Mouse (Mus musculus): Measurements from ENCODE around the gene Pak7.

Gene Pak7

GRCm38 (mm10) chr2:136231228-136231627, 156.5 kb downstream of the Pak7 start:
- ChIA-PET POLR2A (no interaction called here), CTCF (no interaction called here)

DNA sequence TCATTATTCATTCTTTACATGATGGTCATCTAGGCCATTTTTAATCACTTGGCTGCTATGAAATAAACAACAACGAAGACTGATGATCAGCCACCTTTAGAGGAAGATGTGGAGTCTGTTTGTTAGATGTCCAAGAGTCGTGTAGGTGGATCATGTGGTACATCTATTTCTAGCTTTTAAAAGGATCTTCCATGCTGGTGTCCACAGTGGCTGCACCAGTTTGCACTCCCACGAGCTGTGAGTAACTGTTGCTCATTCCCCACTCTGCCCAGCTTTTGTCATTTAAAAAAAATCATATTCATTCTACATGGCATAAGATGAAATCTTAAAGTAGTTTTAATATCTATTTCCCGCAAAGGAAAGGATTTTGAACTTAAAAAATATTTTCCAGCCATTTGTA, 183.7 kb downstream of the Pak7 start:
- POLR2A ChIA-PET, result no interaction called here

GRCm38 (mm10) chr2:136175030-136175429, 212.7 kb downstream of the Pak7 start:
- CTCF ChIA-PET, result interaction anchor here in 1 of 4 experiments (0.5 kb wide), 1 partner anchor 311 kb away, joined by 6 read pairs; no protein-coding TSS in a partner anchor
- POLR2A ChIA-PET, result no interaction called here

More for the DNA sequence above, 183.7 kb downstream of the Pak7 start:
- CTCF ChIA-PET, result no interaction called here

GRCm38 (mm10) chr2:136150752-136151151, 237.0 kb downstream of the Pak7 start:
- CTCF ChIA-PET, result interaction anchor here in 3 of 4 experiments (0.7 to 3.5 kb wide), 4 partner anchors 295 to 446 kb away, joined by 3 to 25 read pairs (median 4); no protein-coding TSS in a partner anchor
- POLR2A ChIA-PET, result no interaction called here

DNA sequence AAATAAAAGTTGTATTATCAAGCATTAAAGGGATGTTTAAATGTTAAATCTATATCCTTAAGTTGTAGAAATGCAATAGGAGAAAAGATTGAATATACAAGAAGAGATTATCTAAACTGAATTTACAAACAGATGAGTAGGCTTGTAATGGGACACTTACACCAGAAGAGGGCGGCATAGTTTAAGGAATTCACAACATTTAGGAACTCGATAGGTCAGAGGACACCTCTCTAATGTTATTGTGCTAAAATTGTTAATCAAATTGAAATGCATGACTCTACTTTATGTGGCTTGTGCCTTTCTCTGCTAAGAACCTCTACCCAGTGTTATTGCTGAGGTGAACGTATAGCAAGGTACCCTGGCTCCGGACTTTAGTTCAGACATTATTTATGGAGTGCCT, 238.2 kb downstream of the Pak7 start:
- ChIA-PET POLR2A (interaction anchor here in 2 of 4 experiments (0.5 to 1.2 kb wide), 2 partner anchors 120 to 741 kb away, joined by 3 to 5 read pairs; partner anchors contain the start of genes AL731706.1 (in 1 of the 2), Mkks (in 1 of the 2) and Slx4ip (in 1 of the 2)), CTCF (interaction anchor here (0.6 to 3.5 kb wide), 38 partner anchors 10 to 1794 kb away, joined by 3 to 25 read pairs (median 5); partner anchors contain the start of gene Ankef1 (in 1 of the 4))

GRCm38 (mm10) chr2:136148999-136149398, 238.8 kb downstream of the Pak7 start:
- CTCF ChIA-PET, result interaction anchor here (0.5 to 3.5 kb wide), 40 partner anchors 9 to 1794 kb away, joined by 3 to 25 read pairs (median 4); partner anchors contain the start of gene Ankef1 (in 1 of the 4)
- POLR2A ChIA-PET, result interaction anchor here in 3 of 4 experiments (0.5 to 1.2 kb wide), 3 partner anchors 58 to 742 kb away, joined by 3 to 5 read pairs (median 5); partner anchors contain the start of genes AL731706.1 (in 1 of the 3), Mkks (in 1 of the 3) and Slx4ip (in 1 of the 3)

DNA sequence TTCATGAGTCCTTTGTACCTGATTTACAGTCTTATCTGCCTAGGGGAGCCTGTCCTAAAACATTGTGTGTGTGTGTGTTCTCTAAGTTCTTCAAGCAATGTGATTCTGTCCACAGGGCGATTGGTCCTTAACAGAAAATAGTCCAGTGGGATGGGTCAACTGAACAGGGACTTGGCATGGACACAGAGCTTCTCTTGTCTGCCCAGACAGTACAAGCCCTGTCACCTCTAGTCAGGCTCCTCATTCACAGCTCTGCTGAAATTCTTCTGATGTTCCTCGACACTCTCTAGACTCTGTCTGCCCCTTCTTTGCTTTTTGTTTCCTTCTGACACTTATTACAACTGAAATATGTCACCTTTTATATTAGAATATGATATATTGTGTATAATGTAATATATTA, 247.0 kb downstream of the Pak7 start:
- POLR2A ChIA-PET, result no interaction called here
- CTCF ChIA-PET, result interaction anchor here in 3 of 4 experiments (0.7 to 3.8 kb wide), 4 partner anchors 8 to 174 kb away, joined by 3 to 17 read pairs (median 6); no protein-coding TSS in a partner anchor

DNA sequence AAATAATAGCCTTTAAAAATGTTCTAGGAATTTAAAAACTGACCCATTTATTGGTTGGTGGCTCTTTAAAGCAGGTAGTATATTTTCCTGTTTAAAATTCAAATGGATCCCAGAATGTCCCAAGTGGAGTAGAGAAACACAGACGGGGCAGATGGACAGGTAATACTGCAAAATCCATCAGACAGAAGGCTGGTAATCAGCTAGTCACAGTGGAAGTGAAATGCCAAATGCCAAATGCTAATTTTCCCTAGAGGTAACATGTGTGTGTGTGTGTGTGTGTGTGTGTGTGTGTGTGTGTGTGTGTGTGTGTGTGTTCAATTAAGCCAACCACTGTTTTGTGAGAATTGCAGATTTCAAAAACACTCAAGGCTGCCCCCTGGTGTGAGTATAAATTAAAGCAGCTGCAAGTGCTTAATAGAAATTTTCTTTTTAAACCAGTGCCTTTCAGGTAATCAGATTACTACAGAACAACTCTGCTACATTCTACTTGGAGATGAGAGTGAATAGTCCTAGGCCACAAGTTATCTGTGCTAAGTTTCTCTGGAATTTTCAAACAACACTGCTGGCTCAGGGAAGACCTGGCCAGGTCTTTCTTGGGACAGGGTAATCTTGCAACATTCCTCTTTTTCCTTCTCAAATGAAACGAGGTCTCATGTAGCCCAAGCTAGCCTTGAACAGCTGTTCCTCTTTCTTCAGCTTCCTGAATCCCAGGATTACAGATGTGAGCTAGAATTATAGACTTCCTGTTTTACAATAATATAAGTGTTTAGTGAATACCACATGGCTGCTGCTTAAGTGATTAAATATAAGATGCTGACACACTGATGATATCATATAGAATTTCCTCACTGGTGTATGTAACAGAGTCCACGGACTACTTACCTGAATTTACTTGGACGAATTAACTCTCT, 248.4 kb downstream of the Pak7 start:
- POLR2A ChIA-PET, result interaction anchor here in 2 of 4 experiments (0.6 to 0.8 kb wide), 3 partner anchors 158 to 462 kb away, joined by 3 to 5 read pairs (median 4); no protein-coding TSS in a partner anchor
- CTCF ChIA-PET, result interaction anchor here (0.6 to 3.8 kb wide), 26 partner anchors 9 to 1623 kb away, joined by 3 to 17 read pairs (median 4); no protein-coding TSS in a partner anchor

GRCm38 (mm10) chr2:136138451-136138850, 249.3 kb downstream of the Pak7 start:
- ChIA-PET CTCF (interaction anchor here in 2 of 4 experiments (0.5 to 3.8 kb wide), 5 partner anchors 11 to 474 kb away, joined by 4 to 17 read pairs (median 5); no protein-coding TSS in a partner anchor), POLR2A (interaction anchor here in 1 of 4 experiments (0.5 kb wide), 1 partner anchor 106 kb away, joined by 3 read pairs; no protein-coding TSS in a partner anchor)

GRCm38 (mm10) chr2:136121867-136122266, 265.9 kb downstream of the Pak7 start:
- ChIA-PET CTCF (no interaction called here), POLR2A (no interaction called here)

- POLR2A ChIA-PET, result interaction anchor here in 1 of 4 experiments (0.6 kb wide), 1 partner anchor 784 kb away, joined by 4 read pairs; no protein-coding TSS in a partner anchor
- CTCF ChIA-PET, result interaction anchor here in 1 of 4 experiments (1.0 kb wide), 1 partner anchor 31 kb away, joined by 3 read pairs; no protein-coding TSS in a partner anchor
These were observed 269.8 kb downstream of the Pak7 start for GRCm38 (mm10) chr2:136118006-136118405.

DNA sequence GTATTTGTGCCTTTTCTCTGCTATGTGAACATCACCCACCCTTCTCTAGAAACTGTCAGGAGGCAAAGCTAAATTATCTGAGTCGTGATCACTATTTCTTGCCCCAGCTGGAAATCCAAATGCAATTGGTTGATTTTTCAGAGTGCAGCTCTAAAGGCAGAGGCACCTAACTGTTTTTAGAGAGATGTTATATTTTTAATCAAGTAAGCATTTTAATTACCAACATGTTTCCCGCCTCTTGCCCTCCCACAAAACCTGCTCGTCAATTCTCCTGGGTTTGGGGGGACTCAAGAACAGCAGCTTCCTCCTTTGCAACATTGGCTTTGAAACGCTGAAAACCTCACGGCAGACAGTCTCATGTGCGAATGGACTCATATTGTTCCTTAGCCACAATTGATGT, 274.4 kb downstream of the Pak7 start:
- POLR2A ChIA-PET, result no interaction called here

GRCm38 (mm10) chr2:136109038-136109363, 278.8 kb downstream of the Pak7 start:
- POLR2A ChIA-PET, result interaction anchor here in 1 of 4 experiments (0.6 kb wide), 1 partner anchor 51 kb away, joined by 6 read pairs; no protein-coding TSS in a partner anchor
- CTCF ChIA-PET, result no interaction called here

More for the DNA sequence above, 274.4 kb downstream of the Pak7 start:
- CTCF ChIA-PET, result interaction anchor here in 1 of 4 experiments (0.6 kb wide), 1 partner anchor 809 kb away, joined by 3 read pairs; no protein-coding TSS in a partner anchor

DNA sequence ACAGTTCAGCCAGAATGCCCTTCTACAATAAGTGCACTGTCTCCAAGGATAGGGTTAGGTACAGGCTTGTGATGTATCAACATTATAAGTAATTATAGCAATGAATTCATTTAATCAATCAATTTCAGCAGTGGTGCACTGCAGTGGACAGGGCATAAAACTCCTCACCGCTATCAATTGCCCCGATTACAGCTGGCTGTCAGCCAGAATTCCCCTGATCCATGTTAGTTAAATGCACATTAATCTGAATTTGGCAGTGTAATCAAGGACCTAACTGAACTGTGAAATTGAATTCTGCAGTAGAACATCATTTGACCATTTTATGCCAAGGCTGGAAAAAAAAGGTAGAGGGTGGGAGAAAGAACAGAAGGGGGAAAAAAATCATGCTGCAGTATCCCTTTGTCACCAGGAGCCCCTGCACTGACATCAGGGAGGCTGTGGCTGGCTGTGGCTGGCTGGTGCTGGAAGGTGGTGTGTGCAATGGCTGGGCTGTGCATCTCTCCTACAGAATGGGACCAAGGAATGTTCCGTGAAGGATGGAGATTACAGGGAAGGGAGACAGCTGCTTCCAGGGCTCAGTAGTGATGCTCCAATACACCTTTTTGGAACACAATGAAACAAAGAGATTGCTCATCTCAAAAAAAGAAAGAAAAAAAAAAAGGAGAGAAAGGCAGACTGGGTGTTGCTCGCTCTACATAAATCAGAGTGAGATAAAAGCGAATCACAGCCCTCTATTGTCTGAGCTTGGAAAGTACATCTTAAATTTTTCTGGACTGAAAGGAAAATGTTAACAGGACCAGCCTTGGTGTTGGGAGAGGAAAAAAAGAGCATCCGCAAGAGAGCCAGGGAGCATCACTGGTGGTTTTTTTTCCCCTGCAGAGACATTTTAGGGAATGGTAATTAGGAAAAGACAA, 279.4 kb downstream of the Pak7 start:
- CTCF ChIA-PET, result interaction anchor here in 3 of 4 experiments (0.6 to 1.0 kb wide), 5 partner anchors 12 to 731 kb away, joined by 4 to 9 read pairs (median 4); no protein-coding TSS in a partner anchor
- POLR2A ChIA-PET, result interaction anchor here in 2 of 4 experiments (0.6 to 0.7 kb wide), 2 partner anchors 28 to 245 kb away, joined by 3 to 9 read pairs; no protein-coding TSS in a partner anchor

DNA sequence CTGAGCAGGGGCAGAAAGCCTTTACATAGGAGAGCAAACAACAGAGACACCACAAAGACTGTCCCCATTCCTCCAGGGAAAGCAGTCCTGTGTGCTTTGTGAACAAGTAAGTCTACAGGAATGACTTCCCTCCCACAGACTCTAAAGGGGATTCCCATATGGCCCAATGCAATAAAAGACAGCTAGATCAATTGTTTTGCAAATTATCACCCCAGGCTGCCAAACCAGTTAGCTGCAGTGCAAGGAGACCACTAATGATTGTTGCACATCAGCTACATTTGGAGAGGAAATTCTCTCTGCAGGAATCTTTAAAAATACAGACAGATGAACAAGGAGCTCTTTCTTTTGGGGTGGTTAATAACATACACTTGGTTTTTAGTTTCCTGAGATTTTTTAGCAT, 280.2 kb downstream of the Pak7 start:
- CTCF ChIA-PET, result interaction anchor here in 3 of 4 experiments (0.6 to 1.0 kb wide), 4 partner anchors 12 to 730 kb away, joined by 4 to 9 read pairs (median 4); no protein-coding TSS in a partner anchor
- POLR2A ChIA-PET, result interaction anchor here in 2 of 4 experiments (0.6 to 0.7 kb wide), 3 partner anchors 29 to 311 kb away, joined by 3 to 9 read pairs (median 3); no protein-coding TSS in a partner anchor

DNA sequence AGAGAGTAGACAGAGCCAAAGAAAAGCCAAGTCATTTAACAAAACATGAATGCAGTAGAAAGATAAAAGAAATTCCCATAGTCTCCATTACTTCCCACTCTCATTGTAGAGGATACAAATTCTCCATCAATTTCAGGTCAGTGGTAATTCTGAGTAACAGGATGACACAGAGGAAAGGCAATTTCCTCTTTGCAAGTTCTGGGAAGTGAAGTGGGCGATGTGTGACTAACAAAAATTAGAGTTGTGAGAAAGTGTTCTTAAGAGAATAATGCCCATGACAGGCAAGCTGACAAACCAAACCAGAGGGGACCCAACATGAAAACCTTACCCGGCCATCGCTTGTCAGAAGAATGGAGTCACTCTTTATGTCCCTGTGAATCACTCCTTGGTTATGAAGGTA, 290.6 kb downstream of the Pak7 start:
- ChIA-PET CTCF (no interaction called here), POLR2A (no interaction called here)

DNA sequence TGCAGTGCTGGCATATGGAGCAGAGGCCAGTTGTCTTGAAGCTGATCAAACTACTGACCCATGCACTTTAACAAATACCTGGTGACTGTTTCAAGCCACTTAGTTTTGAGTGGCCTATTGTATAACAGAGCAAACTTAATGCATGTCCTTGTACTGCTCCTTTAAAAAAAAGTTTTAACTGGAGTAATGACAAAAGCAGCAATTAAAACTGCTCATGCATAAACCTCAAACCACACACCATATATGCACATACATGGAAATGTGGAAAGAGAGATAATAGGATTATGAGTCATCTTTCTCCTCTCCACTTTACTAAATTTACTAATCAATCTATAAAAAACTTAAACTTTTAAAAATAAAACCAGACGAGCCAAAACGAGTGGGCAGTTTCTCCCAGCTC, 291.8 kb downstream of the Pak7 start:
- CTCF ChIA-PET, result interaction anchor here in 1 of 4 experiments (0.6 kb wide), 1 partner anchor 12 kb away, joined by 4 read pairs; no protein-coding TSS in a partner anchor
- POLR2A ChIA-PET, result no interaction called here

DNA sequence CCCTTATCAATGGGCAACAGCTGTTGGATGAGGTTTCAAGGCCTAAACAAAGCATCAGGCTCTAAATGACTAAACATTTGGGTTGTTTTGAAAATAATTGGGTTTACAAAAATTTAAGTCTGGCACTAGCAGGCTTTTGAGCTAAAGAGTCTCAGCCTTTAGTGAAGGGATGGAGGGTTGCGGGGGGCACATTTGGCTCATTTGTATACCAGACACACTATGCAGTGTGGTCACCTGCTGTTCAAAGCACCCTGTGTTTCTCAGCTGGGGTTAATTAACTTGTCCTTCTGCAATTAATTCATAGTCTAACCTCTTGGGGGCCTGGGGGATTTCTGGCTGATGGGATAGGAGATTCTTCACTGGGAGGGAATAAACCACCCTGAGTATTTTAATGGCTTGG, 323.4 kb downstream of the Pak7 start:
- POLR2A ChIA-PET, result no interaction called here
- CTCF ChIA-PET, result no interaction called here

All from embryonic stem cell, embryonic (primary cell).